Mouse (Mus musculus) cerebellum, adult 2 months (tissue): ENCODE results near the gene Anxa2. TPM values are rescaled to one million over a fixed set of nuclear protein-coding genes. Genes with fewer than 3 reads are reported as not detected.

Experiments
- DNase-seq, 2 experiments: peaks; one replicate each; pipeline ENCODE4 v3.0.0; 2021
- H3K27ac ChIP-seq: fragments of 200-500 bp; 2 replicates; pipeline ENCODE4 v1.5.1; 2012; ENCODE audit warnings: low read length, control low read depth, inconsistent platforms; ENCODE audit not compliant: insufficient read depth
- H3K27me3 ChIP-seq: fragments of 200-500 bp; 2 replicates; pipeline ENCODE4 v1.6.1; 2012; ENCODE audit warnings: inconsistent platforms, mild to moderate bottlenecking, low read length, moderate library complexity; ENCODE audit not compliant: control insufficient read depth, insufficient read depth
- H3K4me1 ChIP-seq: fragments of 200-500 bp; 2 replicates; pipeline ENCODE4 v1.6.1; 2011; ENCODE audit warnings: low read length; ENCODE audit not compliant: control insufficient read depth, insufficient read depth
- H3K4me3 ChIP-seq: fragments of 200-500 bp; replicated peaks from 2 replicates; pipeline ENCODE3; 2011; ENCODE audit warnings: mild to moderate bottlenecking, low read depth, low read length, control low read depth; ENCODE audit not compliant: insufficient read depth
- CTCF ChIP-seq: fragments of 200-500 bp; IDR thresholded peaks from 2 replicates; pipeline ENCODE4 v1.5.1; 2011; ENCODE audit warnings: low read depth, mild to moderate bottlenecking, control low read depth, low read length, moderate library complexity, borderline replicate concordance; ENCODE audit not compliant: insufficient read depth
- POLR2A ChIP-seq: fragments of 200-500 bp; IDR thresholded peaks from 2 replicates; pipeline ENCODE4 v1.6.1; 2011; ENCODE audit warnings: low read length, control low read depth, borderline replicate concordance; ENCODE audit not compliant: insufficient read depth
- WGBS: fragments of 180-500 bp; shearing (Covaris S2); methylation state at CpG from one replicate; pipeline ENCODE4 v1.1.7; 2018; 5-methylcytosine and 5-hydroxymethylcytosine counted together
- polyA plus RNA-seq: library from polyadenylated mRNA; depleted of rRNA; stranded (reverse); fragments of >200 nt; gene quantifications from 2 replicates; pipeline ENCODE4 v1.2.3, GENCODE M21; 2012

Gene Anxa2
- polyA plus RNA-seq, 1 experiment = 27.8 TPM

DNA sequence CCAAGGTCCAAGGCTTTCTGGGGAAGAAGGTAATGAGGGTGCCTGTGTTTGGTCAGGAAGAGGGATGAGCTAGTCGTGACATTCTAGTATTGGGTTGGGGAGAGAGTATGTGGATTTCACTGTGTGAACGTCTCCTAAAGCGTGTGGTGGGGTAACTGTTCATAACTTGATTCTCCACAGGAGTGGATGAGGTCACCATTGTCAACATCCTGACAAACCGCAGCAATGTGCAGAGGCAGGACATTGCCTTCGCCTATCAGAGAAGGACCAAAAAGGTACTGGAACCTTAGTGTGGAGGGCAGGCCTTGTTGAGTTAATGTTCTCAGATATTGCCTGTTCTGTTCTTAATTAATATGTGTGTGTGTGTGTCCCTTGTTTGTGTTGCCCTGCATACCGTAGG, 22.5 kb downstream of the Anxa2 start:
- H3K27me3 ChIP-seq = no peaks in the 10 kb centered on the region
- WGBS = 92% methylated on average over 6 of the region's 6 CpGs
- DNase-seq = no peak
- H3K4me3 ChIP-seq = no peak overlapping the region
- no peak overlapping the region for H3K27ac ChIP-seq
- peaks cover 3% of the 10 kb centered on the region; the same call in 1 of the 2 replicates for H3K4me1 ChIP-seq
- TF ChIP-seq CTCF (no peak), POLR2A (no peak)

DNA sequence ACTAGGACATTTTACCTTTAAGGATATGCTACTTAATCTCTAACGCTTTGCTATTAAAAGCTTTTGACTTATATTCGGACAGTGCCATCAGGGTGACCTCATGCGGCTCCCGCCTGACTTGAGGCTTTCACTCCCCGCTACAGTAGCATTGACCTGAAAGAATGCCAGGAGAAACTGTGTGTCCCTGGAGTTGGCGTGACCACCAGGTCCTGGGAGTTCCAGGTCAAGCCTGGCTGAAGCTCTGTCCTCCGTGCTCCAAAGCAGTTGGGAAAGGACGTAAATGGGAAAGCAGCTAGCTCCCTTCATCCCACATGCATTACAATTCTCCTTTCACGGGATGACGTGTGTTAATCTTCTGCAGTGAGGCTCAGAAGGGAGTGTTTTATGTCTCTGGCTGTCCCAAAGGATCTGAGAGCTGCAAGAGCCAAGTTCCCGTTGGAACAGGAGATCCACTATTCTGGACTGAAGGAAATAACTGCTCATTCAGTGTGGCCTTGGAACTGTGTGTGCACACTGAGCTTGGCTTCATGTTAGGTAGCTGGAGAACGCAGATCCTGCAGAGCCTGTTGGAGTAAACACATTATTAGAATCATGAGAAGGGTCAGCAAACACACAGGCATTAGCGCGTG, 23.9 kb downstream of the Anxa2 start:
- DNase-seq = no peak
- no peak overlapping the region for H3K4me3 ChIP-seq
- H3K27me3 ChIP-seq = no peaks in the 10 kb centered on the region
- WGBS = 43% methylated on average over 14 of the region's 14 CpGs
- H3K4me1 ChIP-seq = peaks cover 3% of the 10 kb centered on the region; the same call in 1 of the 2 replicates
- H3K27ac ChIP-seq = no peak overlapping the region
- TF ChIP-seq CTCF (no peak), POLR2A (no peak)

DNA sequence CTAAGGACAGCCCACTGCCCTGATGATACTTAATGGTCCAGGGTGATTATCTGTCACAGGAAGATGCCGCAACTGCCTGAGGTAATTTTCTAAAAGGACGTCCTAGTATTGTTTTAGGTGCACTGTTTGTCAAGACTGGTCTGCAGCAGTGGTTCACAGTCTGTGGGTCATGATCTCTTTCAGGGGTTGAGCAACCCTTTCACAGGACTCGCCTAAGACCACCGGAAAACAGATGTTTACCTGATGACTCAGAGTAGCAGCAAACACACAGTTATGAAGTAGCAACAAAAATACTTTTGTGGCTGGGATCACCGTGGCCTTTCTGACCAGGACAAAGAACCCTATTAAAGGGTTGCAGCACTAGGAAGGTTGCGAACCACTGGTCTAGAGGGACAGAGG, 24.4 kb downstream of the Anxa2 start:
- Histone ChIP-seq H3K27me3 (no peaks in the 10 kb centered on the region), H3K4me1 (peaks cover 3% of the 10 kb centered on the region; the same call in 1 of the 2 replicates), H3K4me3 (no peak overlapping the region), H3K27ac (no peak overlapping the region)
- WGBS = 88% methylated on average over 6 of the region's 6 CpGs
- no peak for DNase-seq
- TF ChIP-seq CTCF (no peak), POLR2A (no peak)

DNA sequence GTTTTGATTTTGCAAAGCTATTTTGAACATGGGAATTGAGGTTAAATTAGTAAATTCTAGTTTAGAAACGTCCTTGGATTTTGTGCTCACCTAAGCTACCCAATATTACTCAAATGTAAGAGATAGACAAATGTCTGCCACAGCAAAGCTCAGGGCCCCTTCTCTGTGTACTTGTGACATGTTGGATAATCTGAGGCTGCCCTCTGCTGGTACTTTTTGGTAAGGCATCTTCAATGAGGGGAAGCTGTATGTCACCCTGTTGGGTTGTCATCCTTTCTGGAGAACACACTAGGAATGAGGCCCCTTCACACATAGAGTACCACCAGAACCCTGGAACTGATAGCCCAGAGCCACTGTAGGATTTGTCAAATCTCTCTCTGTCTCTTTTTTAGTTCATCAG, 26.9 kb downstream of the Anxa2 start:
- Histone ChIP-seq H3K27ac (no peak overlapping the region), H3K27me3 (no peaks in the 10 kb centered on the region), H3K4me3 (no peak overlapping the region), H3K4me1 (peaks cover 3% of the 10 kb centered on the region; the same call in 1 of the 2 replicates)
- TF ChIP-seq CTCF (peak; percentile 68; the same call in 1 of the 2 replicates), POLR2A (no peak)
- peak; percentile 53 to 69 for DNase-seq
- 0% methylated on average over 1 of the region's 1 CpGs for WGBS

DNA sequence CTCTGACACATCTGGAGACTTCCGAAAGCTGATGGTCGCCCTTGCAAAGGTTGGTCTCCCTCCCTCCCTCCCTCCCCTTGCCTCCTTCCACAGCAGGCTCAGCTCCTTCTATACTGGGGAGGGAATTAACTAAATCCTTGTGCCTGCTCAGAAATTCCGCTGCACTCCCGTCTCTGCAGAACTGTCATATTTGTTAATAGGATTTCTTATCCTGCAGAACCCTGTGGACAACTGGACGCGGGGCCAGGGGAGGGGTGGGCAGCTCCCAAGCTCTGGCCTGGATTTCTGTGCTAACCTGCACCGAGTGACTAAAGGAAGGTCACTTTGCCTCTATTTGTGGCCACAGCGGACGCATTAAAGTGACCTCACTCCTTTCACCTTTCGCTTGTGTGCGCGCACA, 30.4 kb downstream of the Anxa2 start:
- Histone ChIP-seq H3K27ac (no peak overlapping the region), H3K4me3 (no peak overlapping the region), H3K27me3 (no peaks in the 10 kb centered on the region), H3K4me1 (no peaks in the 10 kb centered on the region)
- 51% methylated on average over 12 of the region's 12 CpGs for WGBS
- DNase-seq = no peak
- TF ChIP-seq CTCF = no peak

DNA sequence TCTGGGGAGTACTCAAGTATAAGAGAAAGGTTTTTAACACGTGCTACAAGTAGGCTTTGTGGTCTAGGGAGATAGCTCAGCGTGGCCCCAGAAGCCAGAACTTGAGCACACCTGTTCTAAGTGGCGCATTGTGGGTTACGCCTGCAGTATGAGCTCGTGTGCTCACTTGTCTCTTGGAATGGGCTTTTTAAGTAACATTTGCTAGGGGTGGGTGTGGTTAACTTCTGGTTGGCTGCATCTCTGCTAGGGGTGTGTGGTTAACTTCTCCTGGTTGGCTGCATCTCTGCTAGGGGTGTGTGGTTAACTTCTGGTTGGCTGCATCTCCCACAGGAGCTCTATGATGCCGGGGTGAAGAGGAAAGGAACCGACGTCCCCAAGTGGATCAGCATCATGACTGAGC, 32.7 kb downstream of the Anxa2 start:
- no peak overlapping the region for H3K27ac ChIP-seq
- TF ChIP-seq POLR2A (no peak), CTCF (no peak)
- DNase-seq = no peak
- no peaks in the 10 kb centered on the region for H3K4me1 ChIP-seq
- no peaks in the 10 kb centered on the region for H3K27me3 ChIP-seq
- no peak overlapping the region for H3K4me3 ChIP-seq
- 63% methylated on average over 8 of the region's 8 CpGs for WGBS

DNA sequence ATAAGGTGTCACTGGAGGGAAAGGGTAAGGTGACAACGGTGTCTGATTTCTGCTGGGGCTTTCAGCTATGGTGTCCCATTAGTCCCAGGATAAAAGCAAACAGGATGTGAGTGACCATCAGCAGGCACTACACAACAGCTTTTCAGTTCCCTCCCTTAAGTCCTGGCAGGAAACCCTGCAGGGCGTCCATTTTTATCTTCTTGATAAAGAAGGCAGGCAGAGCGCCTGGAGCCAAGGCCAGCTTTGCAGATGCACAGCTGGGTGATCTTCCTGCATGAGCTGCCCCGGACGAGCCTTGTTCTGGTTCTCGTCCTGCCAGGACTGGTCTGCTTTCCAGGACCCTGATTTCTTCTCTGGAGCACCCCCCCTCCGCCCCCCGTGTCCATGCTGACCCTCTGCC, 35.1 kb downstream of the Anxa2 start:
- WGBS = 38% methylated on average over 8 of the region's 8 CpGs

DNA sequence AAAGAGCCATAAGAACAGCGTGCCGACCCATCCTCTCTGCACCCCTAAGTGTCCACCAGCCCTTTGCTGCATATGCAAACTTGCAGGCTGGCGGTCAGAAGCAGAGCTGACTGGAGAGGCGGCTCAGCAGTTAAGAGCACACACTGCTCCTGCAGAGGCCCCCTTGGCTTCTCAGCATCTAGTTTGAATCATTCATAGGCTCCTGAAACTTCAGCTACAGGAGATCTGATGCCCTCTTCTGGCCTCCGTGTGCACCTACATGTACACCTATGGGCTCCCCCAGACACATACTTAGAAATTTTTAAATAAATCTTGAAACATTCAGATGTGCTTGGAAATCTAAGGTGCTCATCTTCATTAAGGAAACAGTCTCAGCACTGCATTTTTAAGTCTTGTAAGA, 35.6 kb downstream of the Anxa2 start:
- WGBS = 15% methylated on average over 5 of the region's 5 CpGs
- DNase-seq = no peak

More for the DNA sequence above, 35.1 kb downstream of the Anxa2 start:
- no peak for TF ChIP-seq POLR2A
- no peak for TF ChIP-seq CTCF
- Histone ChIP-seq H3K27ac (no peak overlapping the region), H3K4me3 (no peak overlapping the region), H3K4me1 (no peaks in the 10 kb centered on the region), H3K27me3 (no peaks in the 10 kb centered on the region)
- no peak for DNase-seq

More for the DNA sequence above, 35.6 kb downstream of the Anxa2 start:
- no peak overlapping the region for H3K27ac ChIP-seq
- no peaks in the 10 kb centered on the region for H3K4me1 ChIP-seq
- H3K27me3 ChIP-seq = no peaks in the 10 kb centered on the region
- H3K4me3 ChIP-seq = no peak overlapping the region
- no peak for TF ChIP-seq POLR2A
- no peak for TF ChIP-seq CTCF
